Mouse (Mus musculus): ENCODE data around the gene Cux1. TPM values are rescaled to one million over a fixed set of nuclear protein-coding genes. Genes with fewer than 3 reads are reported as not detected.

The Cux1 gene
- 10 to 100 TPM in 1 of 2 experiments, 1 to 10 TPM in 1; 9.7 to 47.8 TPM for polyA plus RNA-seq (2012; fragmentation: generic; extraction: Trizol)

DNA sequence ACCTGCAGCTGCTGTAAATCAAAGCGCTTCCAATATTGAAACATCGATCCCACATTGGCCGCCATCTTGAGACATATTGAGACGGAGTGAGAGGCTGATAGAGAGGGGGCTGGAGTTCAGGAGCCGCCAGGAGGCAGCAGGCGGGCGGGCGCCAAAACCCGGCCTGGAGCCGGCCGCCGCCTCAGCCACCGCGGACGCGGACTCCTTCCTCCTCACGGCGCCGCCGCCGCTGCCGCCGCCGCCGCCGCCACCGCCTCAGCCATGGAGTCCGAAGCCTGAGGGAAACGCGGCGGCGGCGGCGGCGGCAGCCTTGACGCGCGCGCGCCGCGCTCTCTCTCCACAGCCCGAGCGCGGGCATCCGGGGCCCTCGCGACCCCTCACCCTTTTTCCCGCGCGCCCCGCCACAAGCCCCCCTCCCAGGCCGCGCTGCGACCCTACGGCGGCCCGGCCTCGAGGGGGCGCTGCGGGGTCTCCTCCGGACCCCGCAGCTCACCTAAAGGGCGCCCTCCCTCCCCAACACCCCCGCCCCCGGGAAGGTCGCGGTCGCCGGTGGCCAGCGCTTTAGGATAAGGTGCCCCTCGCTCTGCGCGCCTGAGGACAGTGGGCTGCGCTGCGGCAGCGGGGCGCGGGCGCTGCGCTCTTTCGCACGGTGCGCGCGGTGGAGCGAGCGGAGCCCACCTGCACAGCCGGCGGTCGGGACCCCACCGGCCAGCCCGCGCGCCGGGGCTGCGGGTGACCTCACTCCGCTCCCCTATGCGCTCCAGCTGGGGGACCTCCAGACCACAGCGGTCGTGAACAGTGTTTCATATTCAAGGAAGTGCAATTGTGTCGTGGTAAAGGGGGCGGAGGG is at the start of gene Cux1:
Gene Cux1, minus strand, starts transcription at position 315 of the 850 bp plus-strand sequence.

DNA sequence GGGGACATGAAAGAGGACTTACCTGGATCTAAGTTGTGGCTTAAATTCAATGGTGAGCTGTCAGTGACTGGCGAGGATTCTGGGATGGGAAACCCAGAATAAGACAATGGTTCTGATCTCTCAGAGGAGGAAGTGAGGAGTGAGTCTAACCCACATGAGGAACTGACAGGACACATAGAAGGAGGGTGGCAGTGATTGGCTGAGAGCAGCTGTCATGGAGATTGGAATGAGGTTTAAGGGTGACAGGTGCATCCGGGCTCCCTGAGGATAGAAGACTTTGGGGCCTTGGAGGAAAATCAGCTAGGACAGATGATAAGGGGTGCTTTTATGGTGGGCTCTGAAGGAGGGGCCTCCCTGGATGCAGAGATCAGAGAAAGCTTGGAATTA is 320.8 kb downstream of the Cux1 start, which contains the start of gene Sh2b2:
Gene Sh2b2, minus strand, starts transcription at position 105 of the 387 bp plus-strand sequence.

DNA sequence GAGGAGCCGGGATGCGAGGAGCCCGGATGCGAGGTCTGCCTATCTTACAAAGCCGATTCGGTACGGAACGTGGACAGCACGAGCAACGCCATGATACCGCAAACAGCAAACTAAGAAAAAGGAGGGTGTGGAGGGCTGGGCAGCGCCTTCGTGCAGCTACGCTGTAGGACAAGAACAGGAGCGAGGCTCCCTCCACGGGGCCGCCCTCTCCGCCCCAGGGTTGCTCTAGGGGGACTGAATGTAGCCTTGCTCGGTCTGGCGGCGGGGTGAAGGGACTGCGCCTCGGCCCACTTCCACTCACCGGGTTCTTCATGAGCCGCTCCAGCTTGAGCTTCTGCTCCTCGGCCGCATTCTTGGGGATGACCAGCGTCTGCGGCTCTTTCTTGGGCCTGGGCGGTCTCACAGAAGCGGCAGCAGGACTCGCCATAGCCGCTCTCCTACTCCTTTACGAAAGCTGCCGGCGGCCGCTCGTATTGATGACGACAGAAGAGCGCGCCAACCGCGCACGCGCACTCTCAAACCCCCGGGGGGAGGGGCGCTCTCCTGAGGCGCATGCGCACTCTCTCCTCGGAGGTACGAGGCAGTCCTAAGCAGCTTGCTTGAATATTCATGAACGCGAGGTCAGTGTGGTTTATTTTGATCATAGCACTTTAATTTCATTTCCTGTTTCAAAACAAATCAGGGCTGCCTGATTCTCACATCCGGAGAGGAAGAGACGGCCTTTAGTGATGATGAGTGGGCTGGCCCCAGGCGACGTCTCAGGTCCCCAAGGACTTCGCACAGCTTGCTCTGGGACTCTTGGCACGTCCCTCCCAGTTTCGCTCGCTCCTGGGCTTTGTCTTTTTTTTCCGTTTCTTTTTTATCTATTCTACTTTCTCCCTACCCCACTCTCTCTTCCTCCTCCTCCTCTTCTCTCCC is 368.6 kb downstream of the Cux1 start, which contains the start of gene Prkrip1:
Gene Prkrip1, minus strand, starts transcription at position 490 of the 918 bp plus-strand sequence.

Other genes starting within 250 kb of the Cux1 start
- not detected for gene Myl10, start 125.7 kb upstream of the Cux1 start, polyA plus RNA-seq (2012; fragmentation: generic; extraction: Trizol)

Data from C3H10T1/2 (cell line).